Comparison of ENCODE assay signal across 8 mouse cellular contexts in the genomic region with DNA sequence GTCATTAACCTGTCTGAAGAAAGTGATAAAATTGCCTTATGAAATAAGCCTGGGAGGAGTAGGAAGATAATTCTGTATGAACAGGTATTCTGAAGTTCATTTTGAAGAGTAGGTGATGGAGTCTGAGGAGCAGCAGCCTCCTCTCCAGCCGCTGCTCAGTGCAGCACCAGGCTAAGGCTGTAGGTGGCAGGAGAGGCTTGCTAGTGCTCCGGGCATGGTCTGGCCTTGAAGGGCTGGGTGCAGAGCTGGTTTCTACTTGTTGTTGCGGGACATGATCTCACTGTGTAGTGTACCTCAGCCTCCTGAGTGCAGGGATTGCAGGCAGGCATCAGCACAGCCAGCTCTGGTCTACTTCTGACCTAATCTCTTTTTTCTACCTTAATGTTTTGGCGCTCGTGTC. TPM values are rescaled to one million over a fixed set of nuclear protein-coding genes. Genes with fewer than 3 reads are reported as not detected.
DNase-seq lines count a peak whose midpoint lies in the region; ATAC-seq and TF ChIP-seq lines count a peak whose summit lies in the region.

No protein-coding gene starts in this region.

- no peak for TF ChIP-seq POLR2A in CH12.LX (IDR thresholded peaks at IDR 0.05; ENCODE audit: low read depth, low read length)

- in situ Hi-C loops in CH12.LX (cut with MboI; ENCODE audit: low pct_ligation_motif_present, low pct_unique_long_range_greater_than_20kb, low sequenced_read_pairs) = loop anchor here (5.0 to 25.0 kb wide), 3 partner anchors 185 to 418 kb away; no protein-coding TSS in a partner anchor

- DNase-seq in CH12.LX (ENCODE audit: extremely low read depth) = peak; percentile 72
- peak; percentile 86 for DNase-seq in adrenal gland, adult 2 months
- peak; percentile 64 to 79 for DNase-seq in heart, postnatal 14 days
- DNase-seq in kidney, postnatal 4 days = peak; percentile 79 to 84
- DNase-seq in liver, postnatal 0 days = peak; percentile 49
- DNase-seq in ovary, adult 18-20 months (ENCODE audit: low spot score) = peak; percentile 39
- peak; percentile 45 for DNase-seq in thymus, postnatal 14 days

- H3K4me2 ChIP-seq in CH12.LX (ENCODE audit: insufficient read depth, low read depth, poor library complexity, severe bottlenecking) = no peak overlapping the region
- no peak overlapping the region for H3K4me2 ChIP-seq in forebrain, embryonic 13.5 days
- no peak overlapping the region for H3K4me2 ChIP-seq in liver, postnatal 0 days (ENCODE audit: low read depth, low read length)

- peak; percentile 86; the same call in 1 of the 2 replicates for ATAC-seq in forebrain, embryonic 13.5 days
- peak; percentile 86 for ATAC-seq in liver, postnatal 0 days

- no peak overlapping the region for H3K9ac ChIP-seq in CH12.LX (ENCODE audit: insufficient read depth, low read depth)
- H3K9ac ChIP-seq in forebrain, embryonic 13.5 days = no peak overlapping the region
- no peak overlapping the region for H3K9ac ChIP-seq in liver, postnatal 0 days (replicated peaks)

- H3K79me2 ChIP-seq in CH12.LX (replicated peaks; ENCODE audit: control insufficient read depth, extremely low read depth, insufficient read depth, poor library complexity, severe bottlenecking) = no peaks in the 10 kb centered on the region

- H3K4me3 ChIP-seq in CH12.LX (replicated peaks in 1 of 3; ENCODE audit: low read depth in 2 of 3, low read length in 2 of 3, poor library complexity in 1 of 3) = no peak overlapping the region
- no peak overlapping the region for H3K4me3 ChIP-seq in forebrain, embryonic 13.5 days
- no peak overlapping the region for H3K4me3 ChIP-seq in liver, postnatal 0 days (ENCODE audit: low read depth, low read length)

- TF ChIP-seq EP300 in CH12.LX (IDR thresholded peaks at IDR 0.05; ENCODE audit: low read length) = no peak
- TF ChIP-seq EP300 in liver, postnatal 0 days (IDR thresholded peaks at IDR 0.05; ENCODE audit: low read depth) = no peak

- peaks cover 2% of the 10 kb centered on the region for H3K9me3 ChIP-seq in CH12.LX (replicated peaks; ENCODE audit: low read length)
- no peaks in the 10 kb centered on the region for H3K9me3 ChIP-seq in forebrain, embryonic 13.5 days (replicated peaks)
- H3K9me3 ChIP-seq in liver, postnatal 0 days (ENCODE audit: low read length) = no peaks in the 10 kb centered on the region

- TF ChIP-seq CTCF in CH12.LX (conservative IDR thresholded peaks at IDR 0.05 in 1 of 2, IDR thresholded peaks at IDR 0.05 in 1 of 2; ENCODE audit: low read depth in 2 of 2, low read length in 2 of 2) = peak; percentile 57 to 91; a peak in 3 of 4 replicates
- TF ChIP-seq CTCF in liver, postnatal 0 days (IDR thresholded peaks at IDR 0.05; ENCODE audit: low read depth) = peak; percentile 84

- intact Hi-C loops in heart, postnatal 14 days (cut with DNase I) = loop anchor here (5.0 to 10.0 kb wide), 3 partner anchors 185 to 440 kb away; no protein-coding TSS in a partner anchor

- peaks cover 50 to 89% of the 10 kb centered on the region in 2 experiments for H3K36me3 ChIP-seq in CH12.LX (replicated peaks in 1 of 2; ENCODE audit: control insufficient read depth in 1 of 2, insufficient read depth in 1 of 2, low read length in 1 of 2)
- H3K36me3 ChIP-seq in forebrain, embryonic 13.5 days (ENCODE audit: poor library complexity, severe bottlenecking) = peaks cover 83% of the 10 kb centered on the region
- H3K36me3 ChIP-seq in liver, postnatal 0 days (replicated peaks; ENCODE audit: insufficient read depth, low read length) = peaks cover 56% of the 10 kb centered on the region

- H3K27me3 ChIP-seq in CH12.LX (replicated peaks) = no peaks in the 10 kb centered on the region
- no peaks in the 10 kb centered on the region for H3K27me3 ChIP-seq in forebrain, embryonic 13.5 days
- no peaks in the 10 kb centered on the region for H3K27me3 ChIP-seq in liver, postnatal 0 days (ENCODE audit: insufficient read depth, low read length)

- peaks cover 0 to 4% of the 10 kb centered on the region in 2 experiments; a peak in 1 of 4 replicates for H3K4me1 ChIP-seq in CH12.LX (ENCODE audit: control insufficient read depth in 1 of 2, insufficient read depth in 2 of 2)
- H3K4me1 ChIP-seq in forebrain, embryonic 13.5 days = no peaks in the 10 kb centered on the region
- no peaks in the 10 kb centered on the region for H3K4me1 ChIP-seq in liver, postnatal 0 days (ENCODE audit: insufficient read depth)

- no peak overlapping the region for H3K27ac ChIP-seq in CH12.LX (ENCODE audit: insufficient read depth, low read depth)
- no peak overlapping the region for H3K27ac ChIP-seq in forebrain, embryonic 13.5 days
- H3K27ac ChIP-seq in liver, postnatal 0 days (ENCODE audit: low read depth) = no peak overlapping the region

- peak; percentile 99 for TF ChIP-seq RAD21 in CH12.LX (IDR thresholded peaks at IDR 0.05; ENCODE audit: low read depth, low read length)

- WGBS in forebrain, embryonic 13.5 days = 69% methylated on average over 5 of the region's 5 CpGs
- WGBS in liver, postnatal 0 days (ENCODE audit: insufficient replicate concordance) = 60% methylated on average over 5 of the region's 5 CpGs

- dilution Hi-C loops in CH12.LX (cut with MboI; ENCODE audit: extremely low pct_ligation_motif_present, extremely low pct_unique_long_range_greater_than_20kb, low sequenced_read_pairs) = no loop called here

TF ChIP-seq in CH12.LX, 34 proteins besides CTCF, POLR2A, EP300 and RAD21 (continues in another document):
- no peak for TF ChIP-seq GABPA (IDR thresholded peaks at IDR 0.05; ENCODE audit: insufficient replicate concordance, low read depth, low read length)
- no peak for TF ChIP-seq HCFC1 (IDR thresholded peaks at IDR 0.05; ENCODE audit: low read depth, low read length)
- 0 out of 2 replicates have a peak, but pooled peaks have one; percentile 15 for TF ChIP-seq BHLHE40 (IDR thresholded peaks at IDR 0.05; ENCODE audit: low read depth, low read length)
- peak; percentile 41; the same call in 1 of the 2 replicates for TF ChIP-seq MEF2A (IDR thresholded peaks at IDR 0.05; ENCODE audit: borderline replicate concordance, low read depth, low read length)
- no peak for TF ChIP-seq PAX5 (IDR thresholded peaks at IDR 0.05; ENCODE audit: low read length)
- TF ChIP-seq ZNF384 (IDR thresholded peaks at IDR 0.05; ENCODE audit: low read depth, low read length) = no peak
- no peak for TF ChIP-seq TBP (conservative IDR thresholded peaks at IDR 0.05; ENCODE audit: low read depth, low read length)
- no peak for TF ChIP-seq ELF1 (IDR thresholded peaks at IDR 0.05; ENCODE audit: low read depth, low read length)
- TF ChIP-seq MAX (IDR thresholded peaks at IDR 0.05; ENCODE audit: low read length) = 0 out of 2 replicates have a peak, but pooled peaks have one; percentile 25
- TF ChIP-seq ZC3H11A (IDR thresholded peaks at IDR 0.05; ENCODE audit: low read depth, low read length) = peak; percentile 84
- no peak for TF ChIP-seq USF1 (IDR thresholded peaks at IDR 0.05; ENCODE audit: low read depth, low read length)
- no peak for TF ChIP-seq USF2 (conservative IDR thresholded peaks at IDR 0.05; ENCODE audit: low read depth, low read length)
- peak; percentile 38; the same call in 1 of the 2 replicates for TF ChIP-seq TCF12 (IDR thresholded peaks at IDR 0.05; ENCODE audit: low read depth, low read length)
- no peak for TF ChIP-seq RCOR1 (conservative IDR thresholded peaks at IDR 0.05; ENCODE audit: low read depth, low read length)
- TF ChIP-seq ZKSCAN1 (IDR thresholded peaks at IDR 0.05; ENCODE audit: borderline replicate concordance, low read depth, low read length) = no peak
- TF ChIP-seq JUND (conservative IDR thresholded peaks at IDR 0.05; ENCODE audit: low read depth, low read length) = no peak
- no peak for TF ChIP-seq MAZ (IDR thresholded peaks at IDR 0.05; ENCODE audit: low read depth, low read length)
- no peak for TF ChIP-seq SIN3A (IDR thresholded peaks at IDR 0.05; ENCODE audit: low read length)
- no peak for TF ChIP-seq KAT2A (IDR thresholded peaks at IDR 0.05; ENCODE audit: insufficient replicate concordance, low read length)
- no peak for TF ChIP-seq POLR2AphosphoS2 (IDR thresholded peaks at IDR 0.05; ENCODE audit: low read depth, low read length)
- no peak for TF ChIP-seq NELFE (IDR thresholded peaks at IDR 0.05; ENCODE audit: low read depth, low read length)
- TF ChIP-seq MXI1 (IDR thresholded peaks at IDR 0.05; ENCODE audit: low read depth, low read length) = peak; percentile 56; the same call in 1 of the 2 replicates
- TF ChIP-seq JUN (IDR thresholded peaks at IDR 0.05; ENCODE audit: insufficient read depth, low read depth, low read length) = no peak
- peak; percentile 84 for TF ChIP-seq SMC3 (IDR thresholded peaks at IDR 0.05; ENCODE audit: low read depth, low read length)
- TF ChIP-seq ZMIZ1 (IDR thresholded peaks at IDR 0.05; ENCODE audit: low read depth, low read length) = no peak
- TF ChIP-seq ETS1 (conservative IDR thresholded peaks at IDR 0.05; ENCODE audit: low read depth, low read length) = no peak
- TF ChIP-seq MYC (IDR thresholded peaks at IDR 0.05; ENCODE audit: low read depth, low read length) = no peak
- TF ChIP-seq CHD1 (IDR thresholded peaks at IDR 0.05; ENCODE audit: low read depth, low read length) = no peak
- TF ChIP-seq CHD2 (IDR thresholded peaks at IDR 0.05; ENCODE audit: low read length) = no peak
- no peak for TF ChIP-seq UBTF (IDR thresholded peaks at IDR 0.05; ENCODE audit: low read depth, low read length)

RNA-seq across cellular contexts. Expression of a gene that starts 18.7 kb away (rescaled TPM):
- total RNA-seq in CH12.LX (2012; rRNA removed) (10.9 and 14.4 TPM in 2 replicates), CH12.LX (2014; rRNA removed) (12.3 and 14.5 TPM in 2 replicates)
- 64.9 and 65.8 TPM in 2 replicates for polyA plus RNA-seq in CH12.LX (2012; ENCODE audit: insufficient read length, low read depth)
- total RNA-seq in adrenal gland, adult 2 months (2021) = 10 to 100 TPM; 16.9 to 17.7 TPM
- polyA plus RNA-seq in adrenal gland, adult 2 months (2012; rRNA removed) = 3.2 and 4.2 TPM in 2 replicates
- polyA plus RNA-seq in forebrain, embryonic 13.5 days (2015; fragmentation: Nextera tagmentation; extraction: Ambion mirVana) = 26.4 and 28.0 TPM in 2 replicates
- 1 to 10 TPM; 7.1 to 7.4 TPM for total RNA-seq in heart, postnatal 14 days (2021)
- polyA plus RNA-seq in liver, postnatal 0 days (2015; fragmentation: Nextera tagmentation; extraction: Ambion mirVana) = 4.4 and 5.3 TPM in 2 replicates

RNA-seq across cellular contexts. Expression of a gene that starts 37.8 kb away (rescaled TPM):
- total RNA-seq in CH12.LX (2012; rRNA removed) (0.34 and 0.42 TPM in 2 replicates), CH12.LX (2014; rRNA removed) (not detected in 2 replicates)
- polyA plus RNA-seq in CH12.LX (2012; ENCODE audit: insufficient read length, low read depth) = 0.19 TPM in 2 replicates
- total RNA-seq in adrenal gland, adult 2 months (2021) = 1 to 10 TPM; 1.9 to 2.7 TPM
- 0.32 and 0.58 TPM in 2 replicates for polyA plus RNA-seq in adrenal gland, adult 2 months (2012; rRNA removed)
- polyA plus RNA-seq in forebrain, embryonic 13.5 days (2015; fragmentation: Nextera tagmentation; extraction: Ambion mirVana) = 0.82 and 0.96 TPM in 2 replicates
- under 1 TPM in 1 of 2 experiments, not detected in 1; 0.36 TPM for total RNA-seq in heart, postnatal 14 days (2021)
- polyA plus RNA-seq in liver, postnatal 0 days (2015; fragmentation: Nextera tagmentation; extraction: Ambion mirVana) = 0.18 TPM in 2 replicates
